Mouse (Mus musculus) adipocyte (in vitro differentiated cells): ENCODE measurements around the gene Sec24b.

Experiments used
- DNase-seq: peaks from one replicate; pipeline ENCODE4 v3.0.0-alpha.2; 2016; ENCODE audit warnings: low spot score

The Sec24b gene

DNA sequence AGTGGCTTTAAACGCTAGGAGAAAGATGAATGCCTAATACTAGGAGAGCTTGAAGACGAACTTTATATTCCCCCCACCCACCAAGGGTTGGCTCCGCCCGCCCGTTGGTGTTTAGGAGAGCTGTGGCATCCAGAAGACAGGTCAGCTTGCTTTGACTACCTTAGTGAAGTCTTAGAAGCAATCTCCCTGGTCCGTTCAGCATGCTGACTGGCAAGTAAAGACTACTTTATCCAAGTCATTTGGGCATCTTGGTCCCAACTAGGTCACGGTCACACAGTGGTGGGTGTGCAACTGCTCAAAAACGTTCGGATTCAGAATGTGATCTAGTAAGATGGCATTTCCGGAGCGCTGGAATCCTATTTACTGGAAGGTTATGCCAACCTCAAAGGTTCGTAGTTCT lies at the start of gene Sec24b:
Gene Sec24b, minus strand, starts transcription at position 273 of the 400 bp plus-strand sequence.
- DNase-seq, result peak; percentile 63

DNA sequence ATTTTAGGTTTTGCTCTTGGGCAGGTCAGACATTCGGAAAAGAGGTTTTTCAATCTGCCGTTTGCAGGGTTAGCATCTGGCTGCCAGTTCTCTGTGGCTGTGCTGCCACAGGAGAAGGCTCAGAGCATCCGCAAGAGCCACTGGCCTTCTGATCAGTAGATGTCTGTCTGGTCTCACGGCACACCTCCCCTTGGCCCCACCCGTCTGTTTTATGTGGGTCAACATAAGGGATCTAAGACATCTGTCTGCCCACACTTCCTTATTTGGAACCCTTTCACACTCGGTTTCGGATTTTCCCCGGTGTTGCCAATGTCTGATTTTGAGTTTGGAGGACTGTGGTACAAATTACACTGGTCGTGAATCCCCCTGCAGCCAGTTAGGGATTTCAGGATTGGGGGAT lies 43.1 kb upstream of the Sec24b start:
- DNase-seq, result no peak

DNA sequence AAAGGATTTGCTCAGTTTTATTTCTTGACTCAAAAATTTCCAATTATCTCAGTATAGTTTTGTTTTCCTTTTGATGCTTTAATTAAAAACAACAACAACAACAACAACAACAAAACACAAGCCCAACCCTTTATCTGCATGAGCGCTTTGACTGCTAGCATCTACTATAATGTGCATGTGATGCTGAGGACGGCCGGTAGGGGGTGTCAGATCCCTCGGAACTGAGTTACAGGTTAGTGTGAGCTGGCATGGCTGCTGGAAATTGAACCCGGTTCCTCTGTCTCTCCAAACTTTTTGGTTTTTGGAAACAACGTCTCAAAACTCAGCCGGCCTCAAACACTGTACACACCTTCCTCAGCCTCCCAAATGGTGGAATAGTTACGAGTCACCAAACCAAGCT lies 42.1 kb upstream of the Sec24b start:
- DNase-seq, result no peak

DNA sequence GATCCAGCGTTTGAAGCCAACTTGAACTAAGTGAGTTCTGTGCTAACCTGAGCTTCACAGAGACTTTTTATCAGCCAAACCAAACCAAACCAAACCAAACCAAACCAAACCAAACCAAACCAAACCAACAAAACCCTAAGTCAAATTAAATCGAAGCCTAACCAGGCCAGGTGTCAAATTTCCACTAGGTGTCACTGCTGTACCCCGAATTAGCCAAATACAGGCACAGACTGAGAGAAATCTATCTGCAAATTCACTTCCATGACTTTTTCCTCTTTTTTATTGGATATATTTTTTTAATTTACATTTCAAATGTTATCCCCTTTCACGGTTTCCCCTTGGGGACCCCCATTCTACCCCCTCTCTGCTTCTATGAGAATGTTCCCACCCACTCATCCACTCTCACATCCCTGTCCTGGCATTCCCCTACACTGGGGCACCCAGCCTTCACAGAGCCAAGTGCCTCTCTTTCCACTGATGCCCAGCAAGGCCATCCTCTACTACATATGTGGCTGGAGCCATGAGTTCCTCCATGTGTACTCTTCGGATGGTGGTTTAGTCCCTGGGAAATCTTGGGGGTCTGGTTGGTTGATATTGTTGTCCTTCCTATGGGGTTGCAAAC lies 33.9 kb upstream of the Sec24b start:
- peak; percentile 73 for DNase-seq

DNA sequence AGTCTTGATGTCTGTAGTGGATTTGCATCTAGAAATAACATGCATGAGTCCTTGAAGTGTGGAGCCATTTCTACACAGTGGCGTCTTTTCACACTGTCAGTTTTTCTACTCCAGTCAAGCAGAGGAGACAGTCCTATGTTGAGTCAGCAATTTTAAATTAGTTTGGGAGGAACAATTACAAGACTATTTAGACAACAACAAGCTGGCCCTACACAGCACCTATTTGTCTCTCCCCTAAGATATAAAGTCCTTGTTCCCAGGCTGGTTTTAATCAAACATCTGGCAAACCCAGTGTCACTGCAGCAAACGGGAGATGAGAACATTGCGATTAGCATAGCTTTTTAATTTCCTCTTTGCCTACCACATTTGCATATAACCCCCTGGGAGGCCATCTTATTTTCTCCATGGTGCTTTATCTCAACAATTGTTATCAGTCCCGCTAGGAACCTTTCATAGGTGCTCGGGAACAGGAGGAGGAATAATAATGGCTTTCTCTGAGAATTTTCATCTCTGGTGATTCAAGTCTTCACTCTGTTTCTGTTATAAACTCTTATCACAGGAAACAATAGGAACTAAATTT lies 32.9 kb upstream of the Sec24b start:
- DNase-seq, result no peak

DNA sequence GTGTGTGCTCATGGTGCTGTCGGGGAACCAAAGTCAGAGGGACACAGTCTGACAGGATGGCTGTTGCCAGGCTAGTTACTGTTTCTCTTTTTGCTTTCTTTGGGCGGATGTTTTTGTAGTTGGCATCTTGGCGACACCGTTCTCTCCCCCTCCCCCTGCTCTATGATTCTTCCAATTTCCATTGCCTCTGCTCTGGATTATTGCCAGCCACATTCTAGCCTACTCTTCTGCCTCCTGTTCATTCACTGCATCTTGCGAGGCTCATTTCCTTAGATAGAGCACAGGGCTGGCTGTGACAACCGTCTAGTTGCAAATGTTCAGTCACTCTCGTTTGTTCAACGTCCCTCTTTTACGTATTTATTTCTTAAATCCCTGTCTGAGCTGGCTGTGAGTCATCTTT lies 29.1 kb upstream of the Sec24b start:
- DNase-seq, result no peak

DNA sequence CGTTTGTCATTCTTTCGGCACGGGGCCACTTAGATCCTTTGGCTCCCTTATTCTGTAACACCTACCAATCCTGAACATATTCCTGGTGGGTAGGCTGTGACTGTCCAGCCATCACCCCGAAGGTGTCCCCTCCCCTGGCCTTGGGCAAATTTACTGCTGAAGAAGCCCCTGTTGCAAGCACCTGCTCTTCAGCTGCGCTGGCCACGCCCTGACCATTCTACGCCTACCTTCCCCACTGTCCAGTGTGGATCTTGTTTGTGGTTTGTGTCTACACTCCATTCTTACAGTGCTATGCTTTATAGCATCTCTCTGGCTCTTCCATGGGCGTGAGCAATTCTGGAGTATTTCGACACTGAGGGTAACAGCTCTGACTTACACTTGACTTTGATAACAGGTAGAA lies 27.3 kb upstream of the Sec24b start:
- DNase-seq, result no peak

DNA sequence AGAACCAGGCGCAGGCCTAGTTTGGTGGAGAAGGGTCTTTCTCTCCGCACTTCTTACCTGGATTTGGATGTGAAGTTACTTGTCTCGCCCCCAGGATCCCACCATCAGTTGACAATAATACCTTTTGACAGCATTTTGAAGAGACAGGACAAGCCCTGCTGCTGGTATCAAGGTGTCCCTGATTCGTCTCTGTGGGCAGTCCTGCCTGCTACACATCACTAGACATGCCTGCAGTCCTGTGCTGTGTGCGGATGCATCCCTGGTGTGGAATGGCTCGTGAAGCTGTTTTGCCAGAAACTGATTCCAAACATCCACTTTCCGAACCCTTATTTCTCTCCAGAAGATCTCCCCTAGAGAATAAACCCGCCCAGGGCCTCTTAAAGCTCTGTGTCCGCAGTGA lies 26.1 kb upstream of the Sec24b start:
- DNase-seq, result no peak

DNA sequence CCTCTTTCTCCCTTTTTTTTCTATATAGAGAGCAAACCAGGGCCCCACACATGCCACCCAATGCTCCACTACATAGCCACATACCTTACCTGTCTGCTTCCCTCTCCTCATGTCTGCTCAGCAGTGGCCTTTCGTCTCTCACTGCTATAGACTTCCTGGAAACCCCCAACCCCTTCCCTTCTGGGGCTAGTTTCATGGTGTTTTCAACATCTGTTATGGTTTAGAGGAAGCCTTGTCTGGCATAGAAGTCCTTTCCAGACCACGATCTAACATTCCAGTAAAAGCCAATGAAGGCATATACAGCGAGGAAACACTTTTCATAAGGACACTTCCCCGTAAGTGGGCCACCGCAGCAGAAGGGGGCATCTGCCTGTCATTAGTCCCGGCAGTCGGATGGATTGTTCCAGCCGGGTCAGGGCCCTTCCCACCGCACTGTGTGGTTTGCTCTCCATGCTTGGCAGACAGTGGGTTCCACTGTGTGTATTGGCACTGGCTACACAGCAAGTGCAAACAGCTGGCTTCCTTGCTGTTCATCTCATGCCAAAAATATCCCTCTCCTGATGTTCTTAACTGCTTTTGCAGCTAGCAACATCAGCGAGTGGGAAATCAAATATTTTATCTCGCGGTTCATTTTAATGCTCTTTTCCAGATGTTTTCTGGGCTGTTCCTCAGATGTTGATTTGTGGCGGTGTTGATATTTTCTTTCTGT lies 25.2 kb upstream of the Sec24b start:
- DNase-seq, result peak; percentile 25

DNA sequence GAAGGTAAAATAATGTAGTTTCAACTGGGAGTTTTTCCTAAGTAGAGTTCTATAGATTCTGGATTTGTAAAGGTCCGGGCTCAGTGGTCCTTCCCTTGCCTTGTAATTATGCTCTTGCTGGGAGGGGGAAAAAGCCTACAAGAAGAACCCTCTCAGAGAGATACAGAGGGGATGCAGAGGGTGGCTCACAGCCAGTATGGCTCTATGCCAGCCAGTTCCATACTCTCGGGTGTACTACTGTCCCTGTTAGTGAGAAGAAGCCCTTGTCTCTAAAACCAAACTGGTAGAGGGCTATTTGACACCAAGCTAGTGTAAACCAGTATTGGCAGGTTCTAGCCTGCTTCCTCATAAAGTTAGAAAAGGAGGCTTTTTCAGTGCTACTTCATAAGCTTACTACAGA lies 22.0 kb upstream of the Sec24b start:
- DNase-seq, result no peak

DNA sequence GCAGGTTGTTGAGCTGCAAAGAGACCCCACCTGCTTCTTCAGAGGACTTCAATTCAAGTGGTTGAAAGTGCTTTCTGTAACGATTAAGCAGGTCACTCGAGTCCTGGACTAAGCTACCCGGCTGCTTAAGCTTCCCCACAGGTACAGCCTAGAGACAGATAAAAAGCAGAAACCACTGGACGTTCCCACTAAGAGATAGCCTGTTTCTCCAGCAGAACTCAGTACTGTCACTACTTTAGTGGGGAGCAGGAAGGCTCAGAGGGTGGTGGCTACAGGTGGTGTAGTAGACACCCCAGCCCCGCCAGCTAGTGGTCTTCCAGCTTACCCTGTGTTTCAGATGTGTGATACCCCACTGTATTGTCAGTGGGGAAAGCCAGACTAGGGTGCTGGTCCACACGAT lies 19.3 kb upstream of the Sec24b start:
- no peak for DNase-seq

DNA sequence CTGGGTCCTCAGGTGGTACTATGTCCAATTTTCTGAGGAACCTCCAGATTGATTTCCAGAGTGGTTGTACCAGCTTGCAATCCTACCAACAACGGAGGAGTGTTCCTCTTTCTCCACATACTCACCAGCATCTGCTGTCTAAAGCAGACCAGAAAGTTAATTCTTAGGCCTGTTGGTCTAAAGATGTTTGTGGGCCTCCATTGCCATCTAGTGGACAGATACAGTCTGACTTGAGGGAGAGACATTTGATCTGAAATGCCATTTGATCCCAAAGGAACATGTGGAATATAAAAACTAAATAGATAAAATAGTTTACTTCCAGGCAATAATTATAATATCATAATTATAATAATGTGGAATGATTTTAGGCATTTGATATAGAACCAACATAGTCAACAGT lies 18.4 kb upstream of the Sec24b start:
- DNase-seq, result peak; percentile 88

DNA sequence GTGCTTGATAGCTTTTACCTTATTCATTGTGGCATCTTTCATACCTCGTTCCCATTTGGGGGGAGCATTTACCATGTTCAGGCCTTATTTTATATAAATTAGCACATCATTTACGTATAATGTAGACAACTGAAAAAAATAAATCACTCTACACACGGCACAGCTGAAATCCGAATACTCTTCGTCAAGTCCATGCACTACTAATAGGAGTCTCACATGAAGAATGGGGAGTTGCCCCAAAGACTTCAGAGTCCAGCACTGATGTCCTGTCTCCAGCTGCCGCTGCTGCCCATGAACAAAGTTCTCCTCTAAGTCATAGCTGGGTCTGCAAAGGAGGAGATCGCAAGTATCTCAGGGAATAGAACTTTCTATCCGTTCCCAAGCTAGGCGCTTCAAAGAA lies 15.9 kb upstream of the Sec24b start:
- no peak for DNase-seq

DNA sequence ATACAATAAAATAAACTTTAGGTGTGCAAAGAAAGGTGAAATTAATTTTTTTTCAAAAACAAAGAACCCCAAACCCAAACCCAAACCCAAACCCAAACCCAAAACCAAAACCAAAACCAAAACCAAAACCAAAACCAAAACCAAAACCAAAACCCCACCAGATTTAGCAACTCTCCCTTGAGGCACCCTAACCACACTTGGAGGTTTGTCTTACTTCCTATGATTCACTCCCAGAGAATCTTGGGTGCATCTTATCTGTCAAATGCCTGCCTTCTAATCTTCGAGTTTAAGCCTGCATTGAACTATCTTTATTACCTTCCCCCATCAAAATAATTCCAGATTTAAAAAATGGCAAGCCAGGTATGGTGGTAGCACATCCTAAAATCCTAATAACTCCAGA lies 14.4 kb upstream of the Sec24b start:
- no peak for DNase-seq

DNA sequence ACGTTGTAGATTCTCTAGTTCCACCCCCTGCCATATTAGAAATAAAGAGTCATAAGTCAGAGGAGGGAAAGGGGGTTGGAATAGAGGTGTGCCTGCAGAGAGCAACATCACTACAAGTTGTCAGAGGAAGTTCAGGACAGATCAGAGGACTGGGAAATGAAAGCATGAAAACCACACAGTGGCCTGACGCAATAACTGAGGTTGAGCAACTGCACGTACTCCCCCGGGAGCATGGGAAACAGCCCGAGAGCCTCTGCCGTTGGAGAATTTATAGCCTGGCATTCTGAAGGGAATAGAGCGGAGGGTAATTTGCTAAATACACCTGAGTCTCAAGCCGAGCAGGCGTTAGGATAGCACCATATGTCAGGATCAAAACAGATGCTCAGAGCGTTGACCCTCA lies 11.7 kb upstream of the Sec24b start:
- DNase-seq, result peak; percentile 82

DNA sequence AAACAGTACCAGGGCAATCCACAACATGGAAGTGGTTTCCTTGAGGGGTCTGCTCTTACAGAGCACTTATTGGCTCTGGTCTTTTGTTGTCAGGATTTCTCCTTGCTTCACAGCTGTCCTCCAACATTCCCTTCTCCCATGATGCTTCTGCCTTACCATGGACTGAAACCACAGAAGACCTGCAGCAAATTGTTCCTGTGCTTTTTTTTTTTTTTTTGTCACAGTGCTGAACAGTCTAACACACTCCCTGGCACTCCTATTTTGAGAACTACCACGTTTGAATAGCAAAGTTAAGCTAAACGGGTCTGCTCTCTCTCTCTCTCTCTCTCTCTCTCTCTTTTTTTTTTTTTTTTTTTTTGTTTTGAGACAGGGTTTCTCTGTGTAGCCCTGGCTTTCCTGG lies 10.6 kb upstream of the Sec24b start:
- DNase-seq, result no peak

DNA sequence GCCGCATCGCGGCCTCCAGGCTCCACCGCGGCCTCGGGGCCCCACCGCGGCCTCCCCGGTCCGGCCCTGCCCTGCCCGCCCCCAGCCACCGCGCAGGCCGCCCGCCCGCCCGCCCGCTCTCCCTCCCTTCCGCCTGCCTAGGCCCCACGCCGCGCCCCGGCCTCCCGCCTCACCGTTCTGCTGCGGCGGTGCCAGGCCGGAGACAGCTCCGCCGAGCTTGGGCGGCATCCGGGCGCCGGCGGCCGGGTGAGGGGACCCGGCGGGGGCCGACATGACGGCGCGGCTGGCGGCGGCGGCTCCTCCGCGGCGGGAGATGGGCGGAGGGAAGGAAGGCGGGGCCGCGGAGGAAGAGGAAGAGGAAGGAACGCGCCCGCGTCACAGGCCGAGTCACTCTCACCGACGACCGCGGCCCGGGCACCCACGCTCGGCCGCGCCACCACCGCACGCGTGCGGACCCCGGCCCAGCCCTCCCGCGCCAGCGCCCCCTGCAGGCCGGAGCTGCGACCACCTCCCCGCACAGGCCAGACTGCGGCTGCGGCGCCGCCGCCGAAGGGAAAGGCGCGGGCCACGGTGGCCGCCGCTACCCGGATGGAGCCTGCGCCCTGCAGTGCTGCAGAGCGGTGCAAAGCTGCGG lies 840 bp downstream of the Sec24b start:
- DNase-seq, result peak; percentile 66

DNA sequence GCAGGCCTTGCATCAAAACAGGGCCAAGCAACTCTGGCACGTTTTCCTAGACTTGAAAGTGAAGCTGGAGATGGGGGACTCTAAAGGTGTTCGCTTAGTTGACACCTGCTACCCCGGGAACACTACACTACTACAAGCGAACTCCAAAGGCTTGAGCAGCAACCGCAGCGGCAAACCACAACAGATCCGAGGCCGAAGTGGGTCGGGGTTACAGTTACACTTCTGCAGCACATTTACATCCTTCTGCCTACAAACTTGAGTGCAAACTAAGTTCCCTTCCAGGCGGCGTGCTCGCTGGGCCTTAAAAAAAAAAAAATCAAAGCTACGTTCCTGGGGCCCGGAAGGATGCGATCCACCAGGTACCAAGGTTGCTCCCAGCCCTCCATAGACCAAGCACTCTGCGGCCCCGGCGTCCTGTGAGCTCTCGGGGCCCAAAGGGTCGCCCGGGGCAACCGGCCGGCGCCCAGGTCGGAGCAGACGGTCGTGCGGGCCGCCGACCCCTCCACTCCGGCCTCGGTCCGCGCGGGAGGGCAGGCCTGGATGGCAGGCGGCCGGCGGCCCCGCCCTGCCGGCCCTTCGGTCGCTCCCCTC lies 1.5 kb downstream of the Sec24b start:
- peak; percentile 52 for DNase-seq

DNA sequence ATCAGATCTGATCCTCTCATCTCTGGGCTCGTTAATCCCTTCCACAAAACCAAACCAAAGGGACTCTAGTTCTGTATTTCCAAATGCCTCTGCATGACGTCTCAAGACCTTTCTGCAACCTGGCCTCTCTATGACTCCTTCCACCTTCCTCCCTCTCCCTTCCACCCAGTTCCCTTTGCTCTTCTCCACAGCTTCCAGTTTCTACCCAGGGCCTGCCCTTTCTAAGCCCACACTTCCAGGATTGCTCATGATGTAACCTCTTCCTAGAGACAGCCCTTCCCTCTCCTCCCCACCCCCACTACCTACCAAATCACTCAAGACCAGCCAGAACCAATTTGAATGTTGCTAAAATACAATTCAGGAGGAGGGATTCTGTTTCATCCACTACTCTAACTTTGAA lies 2.9 kb downstream of the Sec24b start:
- peak; percentile 80 for DNase-seq

DNA sequence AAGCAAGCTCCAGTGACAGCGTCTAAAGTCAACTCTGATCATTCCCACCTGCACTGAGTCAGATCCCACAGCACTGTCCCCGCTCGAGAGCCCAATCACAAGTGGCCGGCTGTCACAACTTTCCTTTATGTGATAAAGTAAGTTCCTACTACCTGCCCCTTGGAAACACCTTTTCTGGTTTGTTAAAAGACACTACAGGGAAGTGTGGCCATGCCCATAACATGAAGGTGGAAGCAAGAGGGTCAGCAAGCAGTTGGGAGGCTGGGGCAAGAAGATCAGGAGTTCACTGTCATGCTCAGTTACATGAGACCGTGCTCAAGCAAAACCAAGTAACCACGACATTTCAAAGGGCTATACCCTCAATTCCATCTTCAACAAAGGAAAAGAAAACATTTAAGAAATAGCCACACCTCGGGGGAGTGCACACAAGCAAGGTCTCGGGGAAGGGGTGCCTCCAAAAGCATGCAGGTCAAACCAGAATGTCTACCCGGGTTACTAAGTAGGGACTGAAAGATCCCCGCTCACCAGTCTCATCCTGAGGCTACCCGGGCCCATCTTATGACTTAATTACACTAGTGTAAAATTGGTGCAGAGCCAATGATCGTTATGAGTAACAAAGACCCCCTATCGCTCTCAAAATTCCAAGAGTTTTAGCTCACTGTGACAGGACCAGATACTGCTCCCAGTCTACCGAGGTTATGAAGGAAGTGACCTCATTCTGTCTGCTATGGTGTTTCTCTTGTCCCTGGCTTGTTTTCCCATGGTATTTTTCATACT lies 3.6 kb downstream of the Sec24b start:
- no peak for DNase-seq

DNA sequence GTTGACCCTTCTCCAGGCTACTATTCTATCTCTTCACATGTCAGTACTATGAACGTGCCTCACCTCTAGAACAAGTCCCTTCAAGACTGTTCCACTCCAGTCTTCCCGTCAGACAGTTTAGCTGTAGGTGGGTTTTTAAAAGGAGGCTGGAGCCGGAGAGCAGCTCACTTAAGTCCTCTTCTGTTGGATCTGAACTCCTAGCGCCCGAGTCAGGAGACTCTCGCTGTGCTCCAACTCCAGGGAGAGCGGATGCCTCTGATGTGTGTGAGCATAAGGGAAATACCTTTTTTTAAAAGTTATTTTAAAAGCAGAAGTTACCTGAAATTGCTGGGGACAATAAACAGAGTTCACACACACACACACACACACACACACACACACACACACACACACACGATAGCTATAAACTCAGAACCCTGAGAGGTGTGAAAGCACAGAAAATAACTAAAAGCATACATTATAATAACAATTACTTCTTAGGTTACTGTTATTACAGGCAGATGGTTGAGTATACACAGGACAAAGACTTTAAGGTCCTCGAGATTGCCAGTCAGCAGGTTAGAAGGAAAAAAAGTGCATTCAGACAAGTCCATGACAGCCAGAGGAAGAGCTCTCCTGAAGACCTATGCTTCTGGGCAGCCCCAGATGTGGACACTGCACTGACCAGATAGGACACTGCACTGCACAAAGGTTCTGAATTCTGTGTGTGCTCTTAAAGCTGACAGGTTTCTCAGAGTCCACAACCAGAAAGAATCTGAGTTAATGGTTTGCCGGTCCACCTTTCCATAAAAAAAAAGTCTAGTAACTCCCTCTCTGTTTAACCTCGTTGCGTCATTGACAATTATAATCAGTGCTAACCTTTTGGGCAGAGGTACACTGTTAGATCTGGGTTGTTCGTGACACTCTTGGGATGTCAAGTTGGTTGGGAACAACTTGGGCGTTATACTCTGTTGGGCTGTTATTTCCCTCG lies 5.7 kb downstream of the Sec24b start:
- no peak for DNase-seq
